Mouse (Mus musculus) embryo, embryonic 11 days (tissue): ENCODE results near the gene Gzf1.

Experiments
- DNase-seq: peaks from one replicate; pipeline ENCODE4 v3.0.0-alpha.2; 2015

Gzf1 gene

GRCm38 (mm10) chr2:148706409-148707201 lies 25.8 kb downstream of the Gzf1 start:
- DNase-seq: peak; percentile 57

- DNase-seq: no peak
These were observed 26.3 kb downstream of the Gzf1 start for GRCm38 (mm10) chr2:148707202-148707530.

- DNase-seq: no peak
These were observed 31.5 kb downstream of the Gzf1 start for GRCm38 (mm10) chr2:148712326-148712725.

GRCm38 (mm10) chr2:148717072-148717471 lies 36.2 kb downstream of the Gzf1 start:
- DNase-seq: no peak

- no peak for DNase-seq
These were observed 38.6 kb downstream of the Gzf1 start for GRCm38 (mm10) chr2:148719271-148719995.

GRCm38 (mm10) chr2:148731614-148732326 lies 50.9 kb downstream of the Gzf1 start:
- DNase-seq: peak; percentile 45

GRCm38 (mm10) chr2:148732327-148733000 lies 51.6 kb downstream of the Gzf1 start, which contains the start of gene Napb:
Gene Napb (minus strand): TSS chr2:148732467.
- peak; percentile 96 for DNase-seq
